11 mouse cellular contexts compared by ENCODE assay signal in genomic region chr12:24877231-24877630, GRCm38 (mm10). TPM values are rescaled to one million over a fixed set of nuclear protein-coding genes. Genes with fewer than 3 reads are reported as not detected.
DNase-seq lines count a peak whose midpoint lies in the region; ATAC-seq lines count a peak whose summit lies in the region.
"Had no signal": no experiment of that assay in that cellular context is flagged by ENCODE, and none has a peak within 500 bp of the region (broad histone marks: within the 10 kb centered on the region; RNA-seq: fewer than 3 reads in every experiment).

No protein-coding gene starts in this region.

- peaks cover 13% of the 10 kb centered on the region for H3K4me1 ChIP-seq in intestine, embryonic 15.5 days (replicated peaks)
- H3K4me1 ChIP-seq in intestine, embryonic 16.5 days (ENCODE audit: control insufficient read depth, insufficient read depth, low read length): no peaks in the 10 kb centered on the region; the same call in 1 of the 2 replicates
- H3K4me1 ChIP-seq in liver, embryonic 12.5 days: peaks cover 75% of the 10 kb centered on the region
- H3K4me1 ChIP-seq in stomach, embryonic 16.5 days (ENCODE audit: control insufficient read depth, insufficient read depth, low read length): peaks cover 21% of the 10 kb centered on the region

- DNase-seq in urinary bladder, adult 18-20 months (ENCODE audit: low spot score in 2 of 2): peak; percentile 39 to 54
- DNase-seq in urinary bladder, adult 2 months (ENCODE audit: low spot score): no peak
- no peak for DNase-seq in frontal cortex, postnatal 25 days (ENCODE audit: low spot score in 2 of 2)
- DNase-seq: cerebellum, postnatal 14 days; heart, postnatal 4 days had no signal

- WGBS in intestine, embryonic 15.5 days: 55% methylated on average over 7 of the region's 7 CpGs
- 43% methylated on average over 7 of the region's 7 CpGs for WGBS in intestine, embryonic 16.5 days
- 73% methylated on average over 7 of the region's 7 CpGs for WGBS in liver, embryonic 12.5 days (ENCODE audit: insufficient replicate concordance)
- WGBS in stomach, embryonic 16.5 days: 43% methylated on average over 7 of the region's 7 CpGs

- H3K4me3 ChIP-seq in intestine, embryonic 15.5 days (replicated peaks): no peak overlapping the region
- H3K4me3 ChIP-seq in intestine, embryonic 16.5 days (ENCODE audit: low read length): no peak overlapping the region
- H3K4me3 ChIP-seq in liver, embryonic 12.5 days: no peak overlapping the region
- H3K4me3 ChIP-seq in stomach, embryonic 16.5 days (replicated peaks; ENCODE audit: low read length): no peak overlapping the region

- ATAC-seq in intestine, embryonic 15.5 days: 0 out of 2 replicates have a peak, but pooled peaks have one; percentile 17
- no peak for ATAC-seq in intestine, embryonic 16.5 days
- ATAC-seq in liver, embryonic 12.5 days: no peak
- ATAC-seq in stomach, embryonic 16.5 days (ENCODE audit: insufficient read depth, low FRiP score): peak; percentile 57; the same call in 1 of the 2 replicates
- no peak for ATAC-seq in megakaryocyte-erythroid progenitor cell, adult 5-6 weeks (replicated peaks; ENCODE audit: low FRiP score, low TSS enrichment, poor library complexity, severe bottlenecking)
- ATAC-seq: intestine, postnatal 0 days had no signal

- no peaks in the 10 kb centered on the region for H3K36me3 ChIP-seq in intestine, embryonic 15.5 days
- no peaks in the 10 kb centered on the region for H3K36me3 ChIP-seq in intestine, embryonic 16.5 days (ENCODE audit: control insufficient read depth, insufficient read depth, low read length)
- no peaks in the 10 kb centered on the region for H3K36me3 ChIP-seq in liver, embryonic 12.5 days
- no peaks in the 10 kb centered on the region for H3K36me3 ChIP-seq in stomach, embryonic 16.5 days (ENCODE audit: control insufficient read depth, insufficient read depth, low read length)

- no peak overlapping the region for H3K9ac ChIP-seq in intestine, embryonic 15.5 days
- no peak overlapping the region for H3K9ac ChIP-seq in intestine, embryonic 16.5 days (ENCODE audit: low read depth, low read length)
- H3K9ac ChIP-seq in liver, embryonic 12.5 days: 0 out of 2 replicates have a peak overlapping the region, but pooled peaks have one; percentile 20
- no peak overlapping the region for H3K9ac ChIP-seq in stomach, embryonic 16.5 days (ENCODE audit: low read length)

- H3K9me3 ChIP-seq in intestine, embryonic 15.5 days: no peaks in the 10 kb centered on the region
- H3K9me3 ChIP-seq in intestine, embryonic 16.5 days (ENCODE audit: control insufficient read depth, low read length): no peaks in the 10 kb centered on the region
- no peaks in the 10 kb centered on the region for H3K9me3 ChIP-seq in liver, embryonic 12.5 days (replicated peaks)
- H3K9me3 ChIP-seq in stomach, embryonic 16.5 days (replicated peaks; ENCODE audit: control insufficient read depth, low read length): no peaks in the 10 kb centered on the region

- H3K27ac ChIP-seq in intestine, embryonic 15.5 days: peak overlapping the region; percentile 32; the same call in 1 of the 2 replicates
- H3K27ac ChIP-seq in intestine, embryonic 16.5 days (ENCODE audit: low read length): no peak overlapping the region
- H3K27ac ChIP-seq in liver, embryonic 12.5 days: peak overlapping the region; percentile 64
- peak overlapping the region; percentile 75 for H3K27ac ChIP-seq in stomach, embryonic 16.5 days (ENCODE audit: low read length)

- no peak overlapping the region for H3K4me2 ChIP-seq in intestine, embryonic 15.5 days (replicated peaks)
- H3K4me2 ChIP-seq in intestine, embryonic 16.5 days (ENCODE audit: low read depth, low read length): no peak overlapping the region
- H3K4me2 ChIP-seq in liver, embryonic 12.5 days: no peak overlapping the region
- H3K4me2 ChIP-seq in stomach, embryonic 16.5 days (ENCODE audit: low read depth, low read length): peak overlapping the region; percentile 5; the same call in 1 of the 2 replicates

- no peaks in the 10 kb centered on the region for H3K27me3 ChIP-seq in intestine, embryonic 15.5 days (replicated peaks)
- H3K27me3 ChIP-seq in intestine, embryonic 16.5 days (replicated peaks; ENCODE audit: control insufficient read depth, insufficient read depth, low read length): no peaks in the 10 kb centered on the region
- H3K27me3 ChIP-seq in liver, embryonic 12.5 days (replicated peaks): no peaks in the 10 kb centered on the region
- H3K27me3 ChIP-seq in stomach, embryonic 16.5 days (ENCODE audit: control insufficient read depth, insufficient read depth, low read length): no peaks in the 10 kb centered on the region

RNA-seq across cellular contexts. Expression of gene Mboat2, which starts 46.6 kb away (rescaled TPM):
- 22.2 and 26.1 TPM in 2 replicates for polyA plus RNA-seq in intestine, embryonic 15.5 days (2015; fragmentation: Nextera tagmentation; extraction: Ambion mirVana)
- polyA plus RNA-seq in intestine, embryonic 16.5 days (2015; fragmentation: Nextera tagmentation; extraction: Ambion mirVana): 16.5 and 19.5 TPM in 2 replicates
- 16.9 and 19.0 TPM in 2 replicates for polyA plus RNA-seq in urinary bladder, adult 2 months (2012; rRNA removed)
- 8.5 and 8.6 TPM in 2 replicates for polyA plus RNA-seq in liver, embryonic 12.5 days (2016; fragmentation: Nextera tagmentation; extraction: Ambion mirVana)
- polyA plus RNA-seq in stomach, embryonic 16.5 days (2015; fragmentation: Nextera tagmentation; extraction: Ambion mirVana): 47.3 and 51.8 TPM in 2 replicates
- 16.7 and 19.5 TPM in 2 replicates for total RNA-seq in megakaryocyte-erythroid progenitor cell, adult 5-6 weeks (2014; fragmentation: Nextera tagmentation)
- 21.3 and 38.1 TPM in 2 replicates for total RNA-seq in megakaryocyte-erythroid progenitor cell, adult 5-6 weeks (2017)

Comparison
In these comparisons a context has a peak if more than half of its experiments do, and no peak if none do; other contexts are left out.
1. ATAC-seq: peak in intestine, embryonic 15.5 days (single experiment) and stomach, embryonic 16.5 days (single experiment); none in intestine, embryonic 16.5 days (single experiment), liver, embryonic 12.5 days (single experiment) and megakaryocyte-erythroid progenitor cell, adult 5-6 weeks (single experiment).
2. DNase-seq: peak in urinary bladder, adult 18-20 months (2 of 2); none in urinary bladder, adult 2 months (single experiment) and frontal cortex, postnatal 25 days (0 of 2).